Mouse (Mus musculus) heart, embryonic 16.5 days (tissue): ENCODE data around the gene Tnr. TPM values are rescaled to one million over a fixed set of nuclear protein-coding genes. Genes with fewer than 3 reads are reported as not detected.

Experiments
- ATAC-seq: fragments of 200-750 bp; cut with Nextera tagmentation; replicated peaks from 2 replicates; pipeline ENCODE4 v1.8.0; 2017; ENCODE audit warnings: moderate number of reproducible peaks; ENCODE audit not compliant: insufficient read depth, low FRiP score; ENCODE audit errors: extremely low read depth
- H3K27ac ChIP-seq: fragments of 300-500 bp; sonication (generic); 2 replicates; pipeline ENCODE4 v1.5.1; 2014; ENCODE audit warnings: mild to moderate bottlenecking, low read length, control low read depth, moderate library complexity
- H3K27me3 ChIP-seq: fragments of 300-500 bp; sonication (generic); 2 replicates; pipeline ENCODE4 v1.6.1; 2014; ENCODE audit warnings: low read length, mixed read lengths; ENCODE audit not compliant: control insufficient read depth, insufficient read depth
- H3K36me3 ChIP-seq: fragments of 300-500 bp; sonication (generic); 2 replicates; pipeline ENCODE4 v1.6.1; 2014; ENCODE audit not compliant: control insufficient read depth, insufficient read depth
- H3K4me1 ChIP-seq: fragments of 300-500 bp; sonication (generic); 2 replicates; pipeline ENCODE4 v1.6.1; 2014; ENCODE audit warnings: low read length, mixed read lengths; ENCODE audit not compliant: control insufficient read depth, insufficient read depth
- H3K4me2 ChIP-seq: fragments of 300-500 bp; sonication (generic); 2 replicates; pipeline ENCODE4 v1.6.1; 2014; ENCODE audit warnings: low read depth, mild to moderate bottlenecking, control low read depth, low read length
- H3K4me3 ChIP-seq: fragments of 300-500 bp; sonication (generic); 2 replicates; pipeline ENCODE4 v1.5.1; 2014; ENCODE audit warnings: mild to moderate bottlenecking, control low read depth, low read length
- H3K9ac ChIP-seq: fragments of 300-500 bp; sonication (generic); 2 replicates; pipeline ENCODE4 v1.6.1; 2014; ENCODE audit warnings: low read length, control low read depth
- H3K9me3 ChIP-seq: fragments of 300-500 bp; sonication (generic); replicated peaks from 2 replicates; pipeline ENCODE4 v1.6.1; 2016; ENCODE audit warnings: low read length; ENCODE audit not compliant: control insufficient read depth
- WGBS: fragments of 180-500 bp; shearing (Covaris S2); extraction: QIAGEN DNeasy Blood & Tissue Kit; methylation state at CpG from one replicate; pipeline ENCODE4 v1.1.7; 2014; 5-methylcytosine and 5-hydroxymethylcytosine counted together
- polyA plus RNA-seq: library from polyadenylated mRNA; unstranded; fragments of >200 nt; fragmentation: Nextera tagmentation; extraction: Ambion mirVana; gene quantifications from 2 replicates; pipeline ENCODE4 v1.2.1, GENCODE M21; 2015

Gene Tnr
- polyA plus RNA-seq, 1 experiment from 2014 or later, result 0.32 TPM

GRCm38 (mm10) chr1:159716301-159716700, 192.7 kb downstream of the Tnr start:
- no peaks in the 10 kb centered on the region for H3K4me1 ChIP-seq
- no peak overlapping the region for H3K27ac ChIP-seq
- 76% methylated on average over 1 of the region's 1 CpGs for WGBS
- no peaks in the 10 kb centered on the region for H3K27me3 ChIP-seq
- H3K4me3 ChIP-seq, result no peak overlapping the region
- no peak for ATAC-seq
- H3K4me2 ChIP-seq, result no peak overlapping the region
- H3K9ac ChIP-seq, result no peak overlapping the region
- no peaks in the 10 kb centered on the region for H3K36me3 ChIP-seq
- 0 out of 2 replicates have a peak, but pooled peaks cover 3% of the 10 kb centered on the region for H3K9me3 ChIP-seq

- no peaks in the 10 kb centered on the region for H3K4me1 ChIP-seq
- ATAC-seq, result no peak
- H3K4me3 ChIP-seq, result no peak overlapping the region
- H3K27me3 ChIP-seq, result no peaks in the 10 kb centered on the region
- H3K4me2 ChIP-seq, result no peak overlapping the region
- no peak overlapping the region for H3K9ac ChIP-seq
- H3K9me3 ChIP-seq, result 0 out of 2 replicates have a peak, but pooled peaks cover 3% of the 10 kb centered on the region
- 79% methylated on average over 9 of the region's 9 CpGs for WGBS
- H3K36me3 ChIP-seq, result no peaks in the 10 kb centered on the region
- H3K27ac ChIP-seq, result no peak overlapping the region
Observed at GRCm38 (mm10) chr1:159717016-159717415, 193.4 kb downstream of the Tnr start.

GRCm38 (mm10) chr1:159723733-159724132, 200.2 kb downstream of the Tnr start:
- Histone ChIP-seq H3K36me3 (no peaks in the 10 kb centered on the region), H3K9me3 (0 out of 2 replicates have a peak, but pooled peaks cover 3% of the 10 kb centered on the region), H3K4me2 (no peak overlapping the region), H3K9ac (no peak overlapping the region), H3K4me1 (no peaks in the 10 kb centered on the region), H3K27ac (no peak overlapping the region), H3K4me3 (no peak overlapping the region), H3K27me3 (no peaks in the 10 kb centered on the region)
- 78% methylated on average over 5 of the region's 5 CpGs for WGBS
- no peak for ATAC-seq

GRCm38 (mm10) chr1:159729270-159729669, 205.7 kb downstream of the Tnr start:
- no peaks in the 10 kb centered on the region for H3K36me3 ChIP-seq
- ATAC-seq, result no peak
- no peaks in the 10 kb centered on the region for H3K9me3 ChIP-seq
- no peak overlapping the region for H3K4me3 ChIP-seq
- H3K4me1 ChIP-seq, result no peaks in the 10 kb centered on the region
- no peak overlapping the region for H3K9ac ChIP-seq
- 83% methylated on average over 6 of the region's 6 CpGs for WGBS
- H3K4me2 ChIP-seq, result no peak overlapping the region
- H3K27me3 ChIP-seq, result no peaks in the 10 kb centered on the region
- no peak overlapping the region for H3K27ac ChIP-seq

DNA sequence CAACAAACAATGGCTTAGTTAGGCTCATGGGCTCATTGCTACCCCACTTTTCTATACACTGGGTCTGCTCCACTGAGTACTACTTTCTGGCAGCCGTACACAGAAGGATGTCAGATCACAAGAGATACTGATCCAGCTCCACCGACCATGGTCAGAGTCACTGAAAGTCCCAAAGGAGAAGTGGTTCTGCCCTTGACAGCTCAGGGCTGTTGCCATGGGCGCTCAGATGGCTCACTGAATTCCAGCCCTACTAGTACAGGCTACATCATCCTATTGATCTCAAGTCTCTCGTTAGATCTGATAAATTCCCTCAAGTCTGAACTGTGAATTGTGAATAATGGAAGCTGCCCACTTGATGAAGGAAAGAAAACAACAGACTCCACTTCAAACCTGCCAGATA, 207.3 kb downstream of the Tnr start:
- H3K27ac ChIP-seq, result no peak overlapping the region
- no peak overlapping the region for H3K4me2 ChIP-seq
- H3K4me1 ChIP-seq, result no peaks in the 10 kb centered on the region
- H3K4me3 ChIP-seq, result no peak overlapping the region
- no peak for ATAC-seq
- no peaks in the 10 kb centered on the region for H3K36me3 ChIP-seq
- WGBS, result 45% methylated on average over 4 of the region's 4 CpGs
- H3K27me3 ChIP-seq, result no peaks in the 10 kb centered on the region
- H3K9ac ChIP-seq, result no peak overlapping the region
- no peaks in the 10 kb centered on the region for H3K9me3 ChIP-seq

DNA sequence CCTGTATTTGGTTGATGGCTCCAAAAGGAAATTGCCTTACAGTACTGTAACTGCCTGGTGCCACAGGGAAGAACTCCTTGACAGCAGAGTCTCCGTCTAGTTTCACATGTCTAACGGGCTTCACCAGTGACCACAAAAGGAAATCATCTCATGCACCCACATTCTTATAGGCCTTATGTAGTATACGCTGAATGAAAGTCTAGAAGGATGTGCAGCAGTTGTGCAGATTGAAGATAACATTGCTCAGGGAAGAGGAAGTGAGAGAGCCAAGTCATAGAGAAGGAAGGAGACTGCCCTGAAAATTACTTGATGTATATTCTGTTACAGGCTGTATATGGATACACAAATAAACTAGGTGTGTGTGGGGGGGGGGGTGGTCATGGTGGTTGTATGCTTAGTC, 211.5 kb downstream of the Tnr start:
- H3K27me3 ChIP-seq, result no peaks in the 10 kb centered on the region
- no peak overlapping the region for H3K4me3 ChIP-seq
- no peaks in the 10 kb centered on the region for H3K4me1 ChIP-seq
- WGBS, result 66% methylated on average over 3 of the region's 3 CpGs
- no peak for ATAC-seq
- no peaks in the 10 kb centered on the region for H3K36me3 ChIP-seq
- H3K9ac ChIP-seq, result no peak overlapping the region
- H3K4me2 ChIP-seq, result no peak overlapping the region
- no peak overlapping the region for H3K27ac ChIP-seq
- H3K9me3 ChIP-seq, result no peaks in the 10 kb centered on the region

- Histone ChIP-seq H3K27ac (no peak overlapping the region), H3K27me3 (no peaks in the 10 kb centered on the region), H3K9ac (no peak overlapping the region), H3K9me3 (no peaks in the 10 kb centered on the region), H3K4me3 (no peak overlapping the region), H3K4me1 (no peaks in the 10 kb centered on the region; the same call in 1 of the 2 replicates), H3K36me3 (no peaks in the 10 kb centered on the region), H3K4me2 (no peak overlapping the region)
- no peak for ATAC-seq
- WGBS, result 60% methylated on average over 3 of the region's 3 CpGs
Observed at GRCm38 (mm10) chr1:159739478-159739877, 215.9 kb downstream of the Tnr start.

DNA sequence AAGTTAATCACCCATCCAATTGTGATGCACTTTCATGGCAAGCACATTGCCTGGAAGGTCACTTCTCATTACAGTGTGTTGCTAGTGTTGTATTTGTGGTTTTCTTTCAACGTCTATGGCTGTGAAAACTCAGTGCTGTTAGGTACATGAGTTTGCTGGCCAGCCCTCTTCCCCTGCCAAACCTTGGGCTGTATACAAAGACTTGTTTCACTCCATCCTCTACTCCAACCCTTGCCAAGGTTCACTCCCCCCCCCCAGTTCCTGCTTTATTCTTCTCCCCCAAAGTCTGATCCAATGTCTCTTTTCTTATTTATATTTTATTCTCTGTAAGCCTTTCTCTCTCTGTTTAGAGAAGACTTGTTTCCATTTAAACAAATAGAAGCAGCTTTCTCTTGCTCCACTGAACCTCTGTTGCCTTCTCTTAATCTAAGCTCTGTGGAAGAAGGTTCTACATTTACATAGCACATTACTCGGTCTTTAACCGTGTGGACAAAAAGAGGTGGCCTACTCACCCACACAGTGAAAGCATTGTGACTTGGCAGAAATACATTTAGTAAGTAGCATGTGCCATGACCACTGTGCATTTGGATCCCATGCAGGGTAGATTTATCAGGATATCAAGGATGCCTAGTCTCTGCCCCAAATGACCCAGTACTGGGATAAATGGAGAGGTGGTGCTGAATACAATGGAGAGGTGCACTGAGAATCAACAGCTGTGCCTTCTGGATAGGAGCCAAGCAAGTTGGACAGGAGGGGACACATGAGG, 217.9 kb downstream of the Tnr start:
- no peak for ATAC-seq
- 76% methylated on average over 3 of the region's 3 CpGs for WGBS
- Histone ChIP-seq H3K4me3 (no peak overlapping the region), H3K9me3 (no peaks in the 10 kb centered on the region), H3K27ac (no peak overlapping the region), H3K9ac (no peak overlapping the region), H3K27me3 (no peaks in the 10 kb centered on the region), H3K36me3 (no peaks in the 10 kb centered on the region), H3K4me2 (no peak overlapping the region), H3K4me1 (no peaks in the 10 kb centered on the region; the same call in 1 of the 2 replicates)

DNA sequence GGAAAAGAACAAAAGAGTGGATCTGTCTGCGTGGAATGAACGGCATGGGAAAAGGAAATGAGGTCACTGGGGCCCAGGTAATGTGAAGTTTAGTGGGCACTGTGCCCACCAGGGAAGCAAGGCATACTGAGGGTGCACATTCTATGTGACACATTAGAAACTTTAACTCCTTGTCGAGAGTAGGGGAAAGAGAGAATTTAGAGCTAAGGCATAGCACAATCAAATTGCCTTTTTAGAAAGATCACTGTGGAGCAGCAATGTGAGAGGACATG, 218.4 kb downstream of the Tnr start:
- no peak overlapping the region for H3K27ac ChIP-seq
- H3K9ac ChIP-seq, result no peak overlapping the region
- no peaks in the 10 kb centered on the region for H3K9me3 ChIP-seq
- no peak for ATAC-seq
- H3K4me2 ChIP-seq, result no peak overlapping the region
- H3K27me3 ChIP-seq, result no peaks in the 10 kb centered on the region
- H3K4me1 ChIP-seq, result no peaks in the 10 kb centered on the region; the same call in 1 of the 2 replicates
- no peak overlapping the region for H3K4me3 ChIP-seq
- no peaks in the 10 kb centered on the region for H3K36me3 ChIP-seq
- 49% methylated on average over 3 of the region's 3 CpGs for WGBS
